Mouse (Mus musculus) central nervous system, embryonic 18 days (tissue): ENCODE measurements around the gene Gm45837. TPM values are rescaled to one million over a fixed set of nuclear protein-coding genes. Genes with fewer than 3 reads are reported as not detected.

Experiments
- polyA plus RNA-seq: library from polyadenylated mRNA; depleted of rRNA; stranded (reverse); fragments of >200 nt; gene quantifications from 2 replicates; pipeline ENCODE4 v1.2.3, GENCODE M21; 2012; rRNA removed

Gene Gm45837
- 0.63 TPM in 1 of 2 replicates, not detected in the other for polyA plus RNA-seq

GRCm38 (mm10) chr7:101410267-101410936 lies at the start of gene Gm45837:
Gene Gm45837 (plus strand): TSS chr7:101410886.

GRCm38 (mm10) chr7:101421529-101421928 lies 10.8 kb downstream of the Gm45837 start, which contains the start of gene Pde2a:
Gene Pde2a (plus strand): TSS chr7:101421691.

Other genes starting within 250 kb of the Gm45837 start
- 44.7 and 47.5 TPM in 2 replicates for gene Atg16l2, start 108.6 kb upstream of the Gm45837 start, polyA plus RNA-seq
- 15.6 and 16.3 TPM in 2 replicates for gene Stard10, start 93.8 kb upstream of the Gm45837 start, polyA plus RNA-seq
- gene Arap1, start 62.8 kb upstream of the Gm45837 start, polyA plus RNA-seq = 11.7 and 16.2 TPM in 2 replicates
- 46.2 and 51.6 TPM in 2 replicates for gene Pde2a, start 10.8 kb downstream of the Gm45837 start, polyA plus RNA-seq
- gene Art2b, start 174.7 kb downstream of the Gm45837 start, polyA plus RNA-seq = not detected in 2 replicates